Mouse (Mus musculus) heart, adult 2 months (tissue): ENCODE data around the gene Tpst1. TPM values are rescaled to one million over a fixed set of nuclear protein-coding genes. Genes with fewer than 3 reads are reported as not detected.

Experiments used
- DNase-seq, 2 experiments: peaks; one replicate each; pipeline ENCODE4 v3.0.0; 2021
- H3K27ac ChIP-seq: fragments of 200-600 bp; 2 replicates; pipeline ENCODE4 v1.8.1; 2022
- H3K27me3 ChIP-seq: fragments of 200-500 bp; 2 replicates; pipeline ENCODE4 v1.6.1; 2012; ENCODE audit warnings: mild to moderate bottlenecking, low read length, inconsistent platforms, mixed read lengths; ENCODE audit not compliant: control insufficient read depth, insufficient read depth
- H3K36me3 ChIP-seq: fragments of 200-500 bp; 2 replicates; pipeline ENCODE4 v1.6.1; 2012; ENCODE audit warnings: low read length, inconsistent platforms; ENCODE audit not compliant: control insufficient read depth, insufficient read depth
- H3K4me1 ChIP-seq: fragments of 200-500 bp; 2 replicates; pipeline ENCODE4 v1.6.1; 2011; ENCODE audit warnings: low read length; ENCODE audit not compliant: control insufficient read depth, insufficient read depth
- H3K4me3 ChIP-seq: fragments of 200-600 bp; 2 replicates; pipeline ENCODE4 v1.8.1; 2022
- H3K79me2 ChIP-seq: fragments of 200-500 bp; replicated peaks from 2 replicates; pipeline ENCODE4 v1.6.1; 2012; ENCODE audit warnings: mild to moderate bottlenecking, inconsistent platforms, low read length, moderate library complexity, mixed read lengths; ENCODE audit not compliant: control insufficient read depth, insufficient read depth
- H3K9ac ChIP-seq: fragments of 200-500 bp; 2 replicates; pipeline ENCODE4 v1.6.1; 2012; ENCODE audit warnings: low read depth, mild to moderate bottlenecking, control low read depth, inconsistent platforms, low read length, mixed read lengths
- CTCF ChIP-seq: fragments of 200-600 bp; IDR thresholded peaks from 2 replicates; pipeline ENCODE4 v1.8.1; 2022; ENCODE audit warnings: antibody characterized with exemption, mild to moderate bottlenecking, moderate library complexity
- EP300 ChIP-seq: fragments of 200-500 bp; IDR thresholded peaks from 2 replicates; pipeline ENCODE4 v1.6.1; 2011; ENCODE audit warnings: low read depth, low read length, control low read depth; ENCODE audit not compliant: insufficient read depth
- POLR2A ChIP-seq: fragments of 200-500 bp; IDR thresholded peaks from 2 replicates; pipeline ENCODE4 v1.6.1; 2011; ENCODE audit warnings: mild to moderate bottlenecking, low read depth, low read length, control low read depth; ENCODE audit not compliant: insufficient read depth
- WGBS: fragments of 180-500 bp; shearing (Covaris S2); methylation state at CpG from one replicate; pipeline ENCODE4 v1.1.7; 2018; 5-methylcytosine and 5-hydroxymethylcytosine counted together
- intact Hi-C: fragments of 180-260 bp; cut with DNase I; formaldehyde crosslinking; loops from one replicate; pipeline ENCODE4 v1.15.1; 2025
- polyA plus RNA-seq: library from polyadenylated mRNA; depleted of rRNA; stranded (reverse); fragments of >200 nt; gene quantifications from 2 replicates; pipeline ENCODE4 v1.2.3, GENCODE M21; 2012
- total RNA-seq, 2 experiments: library from RNA; stranded (reverse); gene quantifications; 2 replicates each; pipeline ENCODE4 v1.2.3; 2021

Gene Tpst1
- total and polyA plus RNA-seq, 3 experiments, result 7.4 to 10.1 (median 9.4) TPM

DNA sequence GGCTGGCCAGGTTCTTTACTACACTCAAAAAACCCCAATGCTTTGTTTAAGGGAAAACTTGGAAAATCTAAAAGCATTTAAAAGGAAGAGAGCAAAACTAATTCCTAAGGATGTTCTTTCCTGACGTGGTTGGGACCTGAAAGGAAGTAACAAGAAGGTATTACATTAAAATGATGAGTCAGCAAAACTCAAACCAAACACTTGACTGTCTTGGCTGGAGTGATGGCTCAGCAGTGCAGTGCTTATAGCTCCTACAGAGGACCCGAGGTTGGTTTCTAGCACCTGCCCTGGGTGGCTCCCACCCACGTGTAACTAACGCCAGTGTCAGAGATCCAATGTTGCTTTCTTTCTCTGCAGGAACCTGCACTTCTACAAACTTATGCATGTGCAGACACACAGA lies 31.9 kb upstream of the Tpst1 start:
- no peak for DNase-seq
- Histone ChIP-seq H3K4me3 (no peak overlapping the region), H3K9ac (no peak overlapping the region), H3K27me3 (no peaks in the 10 kb centered on the region), H3K36me3 (no peaks in the 10 kb centered on the region), H3K79me2 (no peaks in the 10 kb centered on the region), H3K27ac (no peak overlapping the region), H3K4me1 (peaks cover under 1% of the 10 kb centered on the region)
- TF ChIP-seq CTCF (no peak), POLR2A (no peak), EP300 (no peak)
- intact Hi-C loops, result loop anchor here (5.0 kb wide), 1 partner anchor 36 kb away; no protein-coding TSS in a partner anchor
- 86% methylated on average over 4 of the region's 4 CpGs for WGBS

DNA sequence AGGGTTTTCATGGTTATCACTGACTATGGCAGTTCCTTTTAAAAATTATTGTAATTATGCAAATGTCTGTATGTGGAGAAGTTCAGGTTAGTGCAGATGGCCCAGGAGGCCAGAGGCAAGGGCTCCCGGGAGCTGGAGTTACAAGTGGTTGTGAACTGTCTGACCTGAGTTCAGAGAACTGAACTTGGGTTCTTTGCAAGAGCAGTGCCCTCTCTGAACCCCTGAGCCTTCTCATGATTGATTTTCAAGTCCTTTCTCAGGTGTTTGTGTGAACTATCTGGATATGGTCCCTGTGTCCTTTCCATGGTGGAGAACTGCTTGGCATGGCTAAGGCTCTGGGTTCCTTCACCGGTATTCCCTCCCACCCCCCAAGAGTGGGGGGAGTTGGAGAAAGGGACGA lies 29.4 kb upstream of the Tpst1 start:
- 86% methylated on average over 3 of the region's 3 CpGs for WGBS
- intact Hi-C loops, result loop anchor here (1.0 to 5.0 kb wide), 3 partner anchors 19 to 96 kb away; no protein-coding TSS in a partner anchor
- Histone ChIP-seq H3K27me3 (no peaks in the 10 kb centered on the region), H3K9ac (no peak overlapping the region), H3K4me3 (no peak overlapping the region), H3K27ac (peak overlapping the region; percentile 27; the same call in 1 of the 2 replicates), H3K4me1 (peaks cover 12% of the 10 kb centered on the region), H3K36me3 (peaks cover 6% of the 10 kb centered on the region; the same call in 1 of the 2 replicates), H3K79me2 (no peaks in the 10 kb centered on the region)
- no peak for DNase-seq
- TF ChIP-seq POLR2A, result no peak
- TF ChIP-seq CTCF, result no peak

DNA sequence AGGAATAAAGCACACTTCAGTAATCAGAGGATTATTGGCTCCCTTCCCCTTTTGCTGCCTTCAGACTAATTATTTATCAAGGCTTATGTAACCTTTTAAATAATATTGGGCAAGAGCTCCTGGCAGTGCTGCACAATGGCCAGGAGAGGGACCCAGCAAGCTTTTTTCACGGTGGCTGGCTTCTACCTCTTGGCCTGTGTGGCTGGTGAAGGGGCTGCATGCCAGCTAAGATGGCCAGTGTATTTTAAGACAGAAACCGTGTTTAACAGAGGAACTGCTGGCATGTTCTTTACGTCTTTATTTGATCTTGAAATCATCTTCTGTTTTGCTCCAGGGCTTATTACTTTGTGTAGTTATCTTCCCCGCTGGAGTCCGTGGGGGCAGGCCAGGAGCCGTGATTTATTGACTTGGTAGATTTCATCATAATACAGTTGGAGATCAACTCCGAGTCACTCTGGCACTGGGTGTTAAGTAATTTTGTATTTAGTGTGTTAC lies 28.9 kb upstream of the Tpst1 start:
- intact Hi-C loops, result loop anchor here (1.0 to 5.0 kb wide), 3 partner anchors 19 to 95 kb away; no protein-coding TSS in a partner anchor
- TF ChIP-seq POLR2A (no peak), CTCF (peak; percentile 91), EP300 (peak; percentile 84)
- peak; percentile 56 to 64 for DNase-seq
- no peak overlapping the region for H3K4me3 ChIP-seq
- H3K27ac ChIP-seq, result peak overlapping the region; percentile 27; the same call in 1 of the 2 replicates
- no peak overlapping the region for H3K9ac ChIP-seq
- no peaks in the 10 kb centered on the region for H3K27me3 ChIP-seq
- 54% methylated on average over 7 of the region's 7 CpGs for WGBS
- no peaks in the 10 kb centered on the region for H3K79me2 ChIP-seq
- H3K4me1 ChIP-seq, result peaks cover 15% of the 10 kb centered on the region
- H3K36me3 ChIP-seq, result peaks cover 6% of the 10 kb centered on the region; the same call in 1 of the 2 replicates

- Histone ChIP-seq H3K4me3 (no peak overlapping the region), H3K36me3 (peaks cover 6% of the 10 kb centered on the region; the same call in 1 of the 2 replicates), H3K79me2 (no peaks in the 10 kb centered on the region), H3K27ac (0 out of 2 replicates have a peak overlapping the region, but pooled peaks have one; percentile 20), H3K27me3 (no peaks in the 10 kb centered on the region), H3K4me1 (peaks cover 17% of the 10 kb centered on the region), H3K9ac (no peak overlapping the region)
- WGBS, result 70% methylated on average over 7 of the region's 7 CpGs
- intact Hi-C loops, result no loop called here
- TF ChIP-seq POLR2A, result no peak
- no peak for TF ChIP-seq CTCF
- no peak for TF ChIP-seq EP300
- no peak for DNase-seq
These were observed 27.0 kb upstream of the Tpst1 start for GRCm38 (mm10) chr5:130046100-130046499.

GRCm38 (mm10) chr5:130046589-130046988 lies 26.5 kb upstream of the Tpst1 start:
- H3K27me3 ChIP-seq, result no peaks in the 10 kb centered on the region
- intact Hi-C loops, result no loop called here
- no peaks in the 10 kb centered on the region for H3K79me2 ChIP-seq
- 0 out of 2 replicates have a peak overlapping the region, but pooled peaks have one; percentile 20 for H3K27ac ChIP-seq
- H3K9ac ChIP-seq, result no peak overlapping the region
- 28% methylated on average over 10 of the region's 10 CpGs for WGBS
- peaks cover 17% of the 10 kb centered on the region for H3K4me1 ChIP-seq
- DNase-seq, result no peak
- TF ChIP-seq POLR2A, result no peak
- TF ChIP-seq EP300, result no peak
- TF ChIP-seq CTCF, result no peak
- H3K36me3 ChIP-seq, result peaks cover 6% of the 10 kb centered on the region; the same call in 1 of the 2 replicates
- no peak overlapping the region for H3K4me3 ChIP-seq

DNA sequence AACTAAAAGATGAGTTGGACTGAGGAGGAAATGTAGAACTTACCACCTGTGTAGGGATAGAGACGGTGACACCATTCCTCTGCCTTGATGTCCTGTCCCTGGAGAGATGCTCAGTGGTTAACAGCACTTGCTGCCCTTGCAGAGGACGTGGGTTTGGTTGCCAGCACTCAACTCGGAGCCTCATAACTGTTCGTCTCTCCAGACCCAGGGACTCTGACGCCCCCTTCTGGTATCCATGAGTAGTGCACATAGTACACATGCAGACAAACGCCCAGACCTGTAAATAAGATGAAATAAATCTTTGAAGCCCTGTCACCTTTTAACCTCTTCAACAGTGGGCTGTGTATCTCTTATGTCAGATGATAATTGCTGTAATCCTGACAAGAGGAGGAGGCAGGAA lies 26.1 kb upstream of the Tpst1 start:
- 69% methylated on average over 6 of the region's 6 CpGs for WGBS
- TF ChIP-seq EP300 (no peak), CTCF (peak; percentile 49)
- H3K27ac ChIP-seq, result no peak overlapping the region
- no peak overlapping the region for H3K4me3 ChIP-seq
- no peaks in the 10 kb centered on the region for H3K27me3 ChIP-seq
- H3K9ac ChIP-seq, result no peak overlapping the region
- peaks cover 6% of the 10 kb centered on the region; the same call in 1 of the 2 replicates for H3K36me3 ChIP-seq
- intact Hi-C loops, result no loop called here
- no peaks in the 10 kb centered on the region for H3K79me2 ChIP-seq
- DNase-seq, result no peak
- H3K4me1 ChIP-seq, result peaks cover 17% of the 10 kb centered on the region
